Mouse (Mus musculus) neural tube, embryonic 10.5 days (tissue): ENCODE measurements around the gene Gnl2.
A peak's percentile ranks its signal among the peaks of the same experiment; 100 is the strongest.

ENCODE experiments used
- DNase-seq: peaks from one replicate; pipeline ENCODE4 v3.0.0-alpha.2; 2017; ENCODE audit warnings: low spot score; ENCODE audit errors: extremely low spot score

The Gnl2 gene

GRCm38 (mm10) chr4:125084403-125085345 lies 68.3 kb downstream of the Gnl2 start, which contains the start of gene Meaf6:
Gene Meaf6 (plus strand): TSS chr4:125085134.
- peak; percentile 95 for DNase-seq

DNA sequence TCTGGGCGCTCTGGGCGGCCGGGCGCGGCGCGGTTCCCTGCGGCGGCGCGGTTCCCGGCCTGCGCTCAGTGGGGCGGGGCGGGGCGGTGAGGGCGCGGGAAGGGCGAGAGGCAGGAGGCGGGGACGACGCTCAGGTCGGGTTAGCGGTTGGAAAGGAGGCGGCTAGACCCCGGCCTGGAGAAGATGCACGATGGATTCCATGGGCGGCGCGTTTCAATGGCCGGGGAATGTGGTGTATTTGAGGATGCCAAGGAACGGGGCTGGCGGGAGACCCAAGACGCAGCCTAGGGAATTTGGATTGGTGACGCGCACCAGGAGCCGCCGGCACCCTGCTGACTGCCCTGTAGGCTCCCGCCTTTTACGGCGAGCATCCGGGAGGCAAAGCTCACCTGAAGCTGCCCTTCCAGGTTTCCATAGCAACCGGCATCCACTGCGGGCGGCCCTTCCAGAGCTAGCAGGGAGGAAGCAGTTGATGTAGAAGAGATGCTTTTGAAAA lies 69.0 kb downstream of the Gnl2 start:
- no peak for DNase-seq

- DNase-seq: no peak
Measured at GRCm38 (mm10) chr4:125093031-125093430, 76.6 kb downstream of the Gnl2 start.

GRCm38 (mm10) chr4:125096066-125096465 lies 79.7 kb downstream of the Gnl2 start:
- DNase-seq: no peak

DNA sequence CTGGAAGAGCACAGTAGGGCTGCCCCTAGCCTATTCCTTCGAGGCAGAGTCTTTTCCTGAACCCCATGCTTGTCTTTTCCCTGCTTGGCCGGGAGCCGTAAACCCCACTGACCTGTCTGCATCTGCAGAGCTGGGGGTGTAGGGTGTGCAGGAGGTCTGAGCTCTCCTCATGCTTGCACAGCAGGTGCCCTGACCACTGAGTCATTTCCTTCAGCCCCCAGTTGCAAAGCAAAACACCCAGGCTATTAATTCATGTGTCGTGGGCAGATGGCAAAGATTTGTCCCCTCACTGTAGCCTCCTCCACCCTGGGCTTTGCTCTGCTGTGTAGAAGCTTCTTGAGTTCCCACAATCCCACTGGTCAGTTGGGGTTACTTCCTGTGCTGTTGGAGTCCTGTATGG lies 81.0 kb downstream of the Gnl2 start:
- DNase-seq: no peak

DNA sequence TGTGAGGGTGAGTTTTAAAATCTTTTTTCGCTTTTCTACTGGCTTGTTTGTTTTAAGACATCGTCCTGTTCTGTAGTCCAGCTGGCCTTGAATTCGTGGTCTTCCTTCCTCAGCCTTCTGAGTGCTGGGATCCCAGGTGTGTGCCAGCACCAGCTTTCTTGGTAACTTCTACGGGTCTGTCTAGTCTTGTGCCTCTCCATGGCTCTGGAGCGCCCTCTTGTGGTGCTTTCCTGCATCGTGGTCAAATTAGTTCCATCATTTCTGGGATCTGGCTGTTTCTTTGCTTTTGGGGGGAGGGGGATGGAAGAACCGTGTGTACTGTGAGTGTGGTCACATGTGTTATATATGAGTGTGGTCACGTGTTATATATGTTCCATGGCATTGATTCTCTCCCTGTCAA lies 83.1 kb downstream of the Gnl2 start:
- DNase-seq: peak; percentile 92

DNA sequence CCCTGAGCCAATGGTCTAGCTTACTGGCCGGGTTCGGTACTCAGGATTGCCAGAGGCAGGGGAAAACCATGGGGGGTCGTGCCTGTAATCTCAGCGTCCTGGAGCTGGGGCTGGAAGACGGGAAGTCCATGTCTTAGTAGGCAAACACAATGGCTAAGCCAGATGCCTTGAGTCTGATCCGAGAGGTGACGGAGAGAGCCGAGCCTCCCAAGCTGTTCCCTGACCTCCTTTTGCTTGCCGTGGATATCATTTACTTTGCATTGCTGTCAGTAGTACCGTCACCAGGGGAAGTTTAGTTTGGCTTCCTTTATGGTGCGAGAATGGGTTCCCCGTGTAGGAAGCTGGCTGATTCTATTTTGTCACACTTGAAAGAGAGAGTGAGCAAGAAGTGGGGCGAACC lies 84.9 kb downstream of the Gnl2 start:
- no peak for DNase-seq
